Mouse (Mus musculus): ENCODE measurements at regions not wholly inside any gene's neighbourhood (a gene's known extent, or its start where the extent isn't known, plus 50 kb on each side); places are given as distances from the start of the nearest gene placed in this dataset.

DNA sequence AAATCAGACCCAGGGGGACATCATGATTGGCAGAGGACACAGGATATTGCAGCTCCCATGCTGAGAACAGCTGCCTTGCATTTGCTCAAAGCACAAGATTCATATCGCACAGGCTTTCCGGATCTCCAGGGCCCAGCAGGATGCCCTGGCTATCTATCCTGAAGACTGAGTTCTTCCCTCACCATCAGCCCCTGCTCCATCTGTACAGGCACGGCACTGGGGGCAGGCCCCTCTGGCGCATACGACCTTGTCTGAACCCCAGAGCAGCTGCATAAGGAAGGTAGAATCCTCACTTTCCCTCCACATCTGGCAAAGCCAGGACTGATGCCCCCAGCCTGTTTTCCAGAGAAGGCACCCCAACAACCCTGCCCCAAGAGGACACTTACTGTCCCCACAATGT lies 266.8 kb downstream of the Tns1 start:
- no peaks in the 10 kb centered on the region for H3K27me3 ChIP-seq
- H3K36me3 ChIP-seq, result no peaks in the 10 kb centered on the region
- H3K4me1 ChIP-seq, result peaks cover 28% of the 10 kb centered on the region
- no peaks in the 10 kb centered on the region for H3K9me3 ChIP-seq (replicated peaks)
- no peak overlapping the region for H3K9ac ChIP-seq
- H3K4me2 ChIP-seq (replicated peaks), result no peak overlapping the region
- peak overlapping the region; percentile 44 for H3K27ac ChIP-seq (replicated peaks)
- WGBS, result 38% methylated on average over 5 of the region's 5 CpGs
- H3K4me3 ChIP-seq (replicated peaks), result no peak overlapping the region
- no peak for ATAC-seq (ENCODE audit: insufficient number of reproducible peaks, low FRiP score, low TSS enrichment, low read depth)

- 69% methylated on average over 7 of the region's 7 CpGs for WGBS
- peaks cover 25% of the 10 kb centered on the region for H3K4me1 ChIP-seq
- no peak overlapping the region for H3K9ac ChIP-seq
- no peak overlapping the region for H3K4me3 ChIP-seq (replicated peaks)
- peak overlapping the region; percentile 44 for H3K27ac ChIP-seq (replicated peaks)
- H3K9me3 ChIP-seq (replicated peaks), result no peaks in the 10 kb centered on the region
- H3K4me2 ChIP-seq (replicated peaks), result no peak overlapping the region
- peak; percentile 73; the same call in 1 of the 2 replicates for ATAC-seq (ENCODE audit: insufficient number of reproducible peaks, low FRiP score, low TSS enrichment, low read depth)
- H3K27me3 ChIP-seq, result no peaks in the 10 kb centered on the region
- no peaks in the 10 kb centered on the region for H3K36me3 ChIP-seq
These were observed 267.4 kb downstream of the Tns1 start for GRCm38 (mm10) chr1:73856811-73857210.

- 90% methylated on average over 4 of the region's 4 CpGs for WGBS
- H3K9ac ChIP-seq, result no peak overlapping the region
- H3K9me3 ChIP-seq (replicated peaks), result no peaks in the 10 kb centered on the region
- H3K4me1 ChIP-seq, result peaks cover 25% of the 10 kb centered on the region
- no peaks in the 10 kb centered on the region for H3K36me3 ChIP-seq
- no peak for ATAC-seq (ENCODE audit: insufficient number of reproducible peaks, low FRiP score, low TSS enrichment, low read depth)
- no peak overlapping the region for H3K4me2 ChIP-seq (replicated peaks)
- no peak overlapping the region for H3K4me3 ChIP-seq (replicated peaks)
- H3K27me3 ChIP-seq, result no peaks in the 10 kb centered on the region
- no peak overlapping the region for H3K27ac ChIP-seq (replicated peaks)
These were observed 268.9 kb downstream of the Tns1 start for GRCm38 (mm10) chr1:73855306-73855705.

GRCm38 (mm10) chr1:73853851-73854250 lies 270.4 kb downstream of the Tns1 start:
- ATAC-seq (ENCODE audit: insufficient number of reproducible peaks, low FRiP score, low TSS enrichment, low read depth), result no peak
- peaks cover 25% of the 10 kb centered on the region for H3K4me1 ChIP-seq
- no peaks in the 10 kb centered on the region for H3K36me3 ChIP-seq
- 63% methylated on average over 11 of the region's 11 CpGs for WGBS
- H3K9me3 ChIP-seq (replicated peaks), result no peaks in the 10 kb centered on the region
- H3K9ac ChIP-seq, result no peak overlapping the region
- H3K4me2 ChIP-seq (replicated peaks), result no peak overlapping the region
- no peak overlapping the region for H3K27ac ChIP-seq (replicated peaks)
- no peaks in the 10 kb centered on the region for H3K27me3 ChIP-seq
- H3K4me3 ChIP-seq (replicated peaks), result no peak overlapping the region

- no peak overlapping the region for H3K4me2 ChIP-seq (replicated peaks)
- 73% methylated on average over 11 of the region's 11 CpGs for WGBS
- no peaks in the 10 kb centered on the region for H3K9me3 ChIP-seq (replicated peaks)
- no peaks in the 10 kb centered on the region for H3K36me3 ChIP-seq
- H3K9ac ChIP-seq, result no peak overlapping the region
- H3K4me1 ChIP-seq, result peaks cover 11% of the 10 kb centered on the region
- H3K4me3 ChIP-seq (replicated peaks), result no peak overlapping the region
- no peak overlapping the region for H3K27ac ChIP-seq (replicated peaks)
- H3K27me3 ChIP-seq, result no peaks in the 10 kb centered on the region
- ATAC-seq (ENCODE audit: insufficient number of reproducible peaks, low FRiP score, low TSS enrichment, low read depth), result no peak
These were observed 273.9 kb downstream of the Tns1 start for GRCm38 (mm10) chr1:73850173-73851014.

DNA sequence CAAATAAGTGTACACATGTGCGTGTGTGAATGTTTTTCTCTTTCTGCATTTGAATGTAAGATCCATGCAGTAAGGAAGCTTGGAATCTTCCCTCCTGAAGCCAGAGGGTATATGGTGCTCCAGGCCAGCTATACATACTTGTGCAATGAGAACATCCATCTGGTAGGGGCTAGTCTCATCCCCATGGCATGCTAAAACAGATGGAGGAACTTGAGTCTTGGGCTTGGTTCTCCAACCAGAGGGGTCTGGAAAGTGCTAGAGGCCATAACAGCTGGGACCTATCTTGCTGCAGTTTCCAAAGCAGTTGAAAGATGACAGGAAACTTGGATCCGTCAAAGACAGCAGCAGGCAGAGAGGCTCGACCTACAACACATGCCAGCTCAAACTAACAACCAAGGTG lies 275.9 kb downstream of the Tns1 start:
- Histone ChIP-seq H3K4me3 (replicated peaks) (no peak overlapping the region), H3K27ac (replicated peaks) (peak overlapping the region; percentile 65), H3K9ac (no peak overlapping the region), H3K36me3 (no peaks in the 10 kb centered on the region), H3K9me3 (replicated peaks) (no peaks in the 10 kb centered on the region), H3K4me2 (replicated peaks) (no peak overlapping the region), H3K4me1 (0 out of 2 replicates have a peak, but pooled peaks cover 6% of the 10 kb centered on the region), H3K27me3 (no peaks in the 10 kb centered on the region)
- peak; percentile 78 for ATAC-seq (ENCODE audit: insufficient number of reproducible peaks, low FRiP score, low TSS enrichment, low read depth)
- 34% methylated on average over 3 of the region's 3 CpGs for WGBS

DNA sequence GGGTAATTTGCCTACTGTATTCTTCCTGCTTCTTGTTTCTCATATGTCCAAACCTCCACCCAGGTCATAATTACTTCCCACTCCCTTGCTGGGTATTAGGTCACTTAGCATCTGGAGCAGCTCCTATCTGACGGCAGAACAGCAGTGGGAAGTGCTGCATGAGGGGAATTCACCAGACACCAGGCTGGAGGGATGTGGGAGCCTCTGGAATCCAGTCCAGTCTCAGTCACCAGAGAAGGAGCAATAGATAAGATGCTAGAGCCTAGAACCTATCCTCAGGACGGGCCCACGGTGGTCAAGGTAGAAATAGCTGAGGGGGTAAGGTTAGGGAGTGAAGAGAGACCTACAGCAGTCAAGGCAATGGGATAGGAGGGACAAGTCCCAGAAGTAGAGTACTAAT lies 277.1 kb downstream of the Tns1 start:
- WGBS, result 81% methylated on average over 3 of the region's 3 CpGs

DNA sequence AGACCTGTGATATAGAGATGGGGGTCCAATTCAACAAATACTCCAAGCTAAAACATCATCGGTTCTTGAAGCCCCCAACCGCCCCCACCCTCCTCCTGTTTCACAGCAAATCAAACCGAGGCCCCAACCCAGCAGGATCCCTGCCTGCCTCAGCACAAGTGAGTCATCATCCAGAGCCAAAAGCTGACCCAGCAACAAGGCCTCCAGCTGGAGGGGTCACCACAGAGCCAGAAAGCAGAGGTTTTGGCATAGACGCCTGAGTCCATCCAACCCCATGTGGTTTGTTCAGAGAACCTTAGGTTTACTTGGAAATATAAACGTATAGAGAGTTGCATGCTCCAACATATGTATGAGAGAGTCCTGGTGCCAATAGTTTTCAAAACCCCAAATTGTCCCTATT lies 279.1 kb downstream of the Tns1 start:
- Histone ChIP-seq H3K9me3 (replicated peaks) (no peaks in the 10 kb centered on the region), H3K4me1 (peaks cover 13% of the 10 kb centered on the region), H3K9ac (no peak overlapping the region), H3K27me3 (no peaks in the 10 kb centered on the region), H3K4me2 (replicated peaks) (no peak overlapping the region), H3K36me3 (no peaks in the 10 kb centered on the region), H3K4me3 (replicated peaks) (no peak overlapping the region), H3K27ac (replicated peaks) (no peak overlapping the region)
- WGBS, result 74% methylated on average over 5 of the region's 5 CpGs
- ATAC-seq (ENCODE audit: insufficient number of reproducible peaks, low FRiP score, low TSS enrichment, low read depth), result no peak

More for the DNA sequence above, 277.1 kb downstream of the Tns1 start:
- Histone ChIP-seq H3K27me3 (no peaks in the 10 kb centered on the region), H3K4me3 (replicated peaks) (no peak overlapping the region), H3K9me3 (replicated peaks) (no peaks in the 10 kb centered on the region), H3K4me2 (replicated peaks) (no peak overlapping the region), H3K4me1 (peaks cover 12% of the 10 kb centered on the region), H3K9ac (no peak overlapping the region), H3K27ac (replicated peaks) (peak overlapping the region; percentile 65), H3K36me3 (no peaks in the 10 kb centered on the region)
- no peak for ATAC-seq (ENCODE audit: insufficient number of reproducible peaks, low FRiP score, low TSS enrichment, low read depth)

- no peaks in the 10 kb centered on the region for H3K36me3 ChIP-seq
- no peaks in the 10 kb centered on the region for H3K9me3 ChIP-seq (replicated peaks)
- no peak overlapping the region for H3K4me3 ChIP-seq (replicated peaks)
- no peak for ATAC-seq (ENCODE audit: insufficient number of reproducible peaks, low FRiP score, low TSS enrichment, low read depth)
- no peak overlapping the region for H3K27ac ChIP-seq (replicated peaks)
- H3K4me1 ChIP-seq, result peaks cover 13% of the 10 kb centered on the region
- H3K4me2 ChIP-seq (replicated peaks), result no peak overlapping the region
- no peak overlapping the region for H3K9ac ChIP-seq
- no peaks in the 10 kb centered on the region for H3K27me3 ChIP-seq
- WGBS, result 58% methylated on average over 3 of the region's 3 CpGs
These were observed 279.7 kb downstream of the Tns1 start for GRCm38 (mm10) chr1:73844574-73844973.

- 67% methylated on average over 2 of the region's 2 CpGs for WGBS
- no peak for ATAC-seq (ENCODE audit: insufficient number of reproducible peaks, low FRiP score, low TSS enrichment, low read depth)
- H3K4me1 ChIP-seq, result peaks cover 7% of the 10 kb centered on the region
These were observed 284.9 kb downstream of the Tns1 start for GRCm38 (mm10) chr1:73839351-73839750.

DNA sequence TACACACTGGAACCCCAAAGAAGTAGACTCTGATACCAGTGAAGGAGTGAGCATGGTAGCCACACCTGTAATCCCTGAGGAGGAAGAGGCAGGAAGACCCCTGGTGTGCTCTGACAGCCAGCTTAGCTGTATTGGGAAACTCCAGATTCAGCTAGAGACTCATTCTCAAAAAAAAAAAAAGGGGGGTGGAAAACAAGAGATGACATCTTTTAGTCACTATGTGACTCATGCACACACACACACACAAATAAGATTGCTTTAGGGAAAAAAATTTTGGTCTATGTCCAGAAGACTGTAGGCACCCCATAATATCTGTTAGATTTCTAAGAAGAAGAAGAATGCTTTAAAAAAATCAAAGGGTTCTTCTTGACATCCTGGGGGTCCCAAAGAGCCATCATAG lies 287.6 kb downstream of the Tns1 start:
- Histone ChIP-seq H3K4me3 (replicated peaks) (no peak overlapping the region), H3K4me2 (replicated peaks) (no peak overlapping the region), H3K9me3 (replicated peaks) (no peaks in the 10 kb centered on the region), H3K27me3 (no peaks in the 10 kb centered on the region), H3K27ac (replicated peaks) (no peak overlapping the region), H3K4me1 (no peaks in the 10 kb centered on the region), H3K36me3 (no peaks in the 10 kb centered on the region), H3K9ac (no peak overlapping the region)
- ATAC-seq (ENCODE audit: insufficient number of reproducible peaks, low FRiP score, low TSS enrichment, low read depth), result no peak

More at GRCm38 (mm10) chr1:73839351-73839750, 284.9 kb downstream of the Tns1 start:
- Histone ChIP-seq H3K9ac (no peak overlapping the region), H3K4me2 (replicated peaks) (no peak overlapping the region), H3K27me3 (no peaks in the 10 kb centered on the region), H3K36me3 (no peaks in the 10 kb centered on the region), H3K27ac (replicated peaks) (no peak overlapping the region), H3K4me3 (replicated peaks) (no peak overlapping the region), H3K9me3 (replicated peaks) (no peaks in the 10 kb centered on the region)

- Histone ChIP-seq H3K4me3 (replicated peaks) (no peak overlapping the region), H3K27ac (replicated peaks) (no peak overlapping the region), H3K4me2 (replicated peaks) (no peak overlapping the region), H3K9me3 (replicated peaks) (no peaks in the 10 kb centered on the region), H3K36me3 (no peaks in the 10 kb centered on the region), H3K9ac (no peak overlapping the region), H3K27me3 (no peaks in the 10 kb centered on the region), H3K4me1 (no peaks in the 10 kb centered on the region)
- 89% methylated on average over 1 of the region's 1 CpGs for WGBS
- no peak for ATAC-seq (ENCODE audit: insufficient number of reproducible peaks, low FRiP score, low TSS enrichment, low read depth)
These were observed 289.7 kb downstream of the Tns1 start for GRCm38 (mm10) chr1:73834566-73834965.

Data from embryonic facial prominence, embryonic 15.5 days (tissue).